Mouse (Mus musculus) MEL (cell line): ENCODE data around the gene Polk.

ENCODE experiments used
- CHD1 ChIP-seq: IDR thresholded peaks from 2 replicates; pipeline ENCODE4 v1.6.1; 2012; ENCODE audit warnings: low read depth, mild to moderate bottlenecking, inconsistent platforms, low read length, improper control_type of control experiment
- CTCF ChIP-seq, 3 experiments: IDR thresholded peaks in 2 of 3; conservative IDR thresholded peaks in 1 of 3; 2 replicates each; pipeline ENCODE4 v1.5.1; 2011 to 2012; ENCODE audit warnings: low read length in 3 of 3, low read depth in 2 of 3, mild to moderate bottlenecking in 2 of 3, improper control_type of control experiment in 1 of 3, inconsistent platforms in 1 of 3, mixed read lengths in 1 of 3, moderate library complexity in 1 of 3; ENCODE audit not compliant: control insufficient read depth in 1 of 3, insufficient read depth in 1 of 3, poor library complexity in 1 of 3, severe bottlenecking in 1 of 3
- MAFK ChIP-seq: IDR thresholded peaks from 2 replicates; pipeline ENCODE4 v1.6.1; 2011; ENCODE audit warnings: low read depth, mild to moderate bottlenecking, low read length, improper control_type of control experiment, borderline replicate concordance
- TCF12 ChIP-seq: IDR thresholded peaks from 2 replicates; pipeline ENCODE4 v1.6.1; 2014; ENCODE audit warnings: low read depth, mild to moderate bottlenecking, inconsistent platforms, low read length, improper control_type of control experiment, moderate library complexity
- ZKSCAN1 ChIP-seq: IDR thresholded peaks from 2 replicates; pipeline ENCODE4 v1.6.1; 2012; ENCODE audit warnings: low read depth, mild to moderate bottlenecking, inconsistent platforms, low read length, improper control_type of control experiment, moderate library complexity

GRCm38 (mm10) chr13:96530064-96530463 lies 12.3 kb downstream of the Polk start:
- TF ChIP-seq CTCF (IDR thresholded peaks at IDR 0.05 in 2 of 3, conservative IDR thresholded peaks at IDR 0.05 in 1 of 3; ENCODE audit: control insufficient read depth in 1 of 3, insufficient read depth in 1 of 3, low read depth in 2 of 3, low read length in 3 of 3, poor library complexity in 1 of 3, severe bottlenecking in 1 of 3) (no peak), MAFK (0 out of 2 replicates have a peak, but pooled peaks have one; percentile 39), TCF12 (no peak), ZKSCAN1 (no peak), CHD1 (no peak)
